Mouse (Mus musculus) olfactory bulb, adult 2 months (tissue): ENCODE results near the gene Kcnh1.

ENCODE experiments used
- CTCF ChIP-seq: fragments of 200-500 bp; IDR thresholded peaks from 2 replicates; pipeline ENCODE4 v1.5.1; 2012; ENCODE audit warnings: low read depth, mild to moderate bottlenecking, low read length, moderate library complexity; ENCODE audit not compliant: insufficient read depth
- POLR2A ChIP-seq: fragments of 200-500 bp; IDR thresholded peaks from 2 replicates; pipeline ENCODE4 v1.6.1; 2012; ENCODE audit warnings: mild to moderate bottlenecking, low read depth, low read length, moderate library complexity; ENCODE audit not compliant: insufficient read depth

DNA sequence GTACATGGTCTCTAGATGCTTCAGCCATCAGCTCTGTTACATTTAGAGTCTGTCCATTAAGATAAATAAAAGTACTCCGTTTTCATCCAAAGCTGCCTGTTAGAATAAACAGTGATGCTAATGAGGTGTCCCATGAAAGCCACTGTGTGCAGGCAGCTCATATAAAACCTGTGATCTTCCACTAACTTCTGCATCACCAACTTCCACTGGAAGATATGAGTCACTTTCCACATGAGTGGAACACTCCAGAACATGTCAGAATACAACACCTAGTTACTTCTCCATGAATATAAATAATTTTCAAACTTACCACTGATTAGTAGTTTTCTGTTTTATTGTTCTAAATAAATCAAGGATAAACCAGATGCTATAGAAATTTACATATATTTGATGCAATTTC lies 345.9 kb downstream of the Kcnh1 start:
- TF ChIP-seq POLR2A: no peak
- TF ChIP-seq CTCF: no peak
